Mouse (Mus musculus) layer of hippocampus, adult 9-10 months (tissue): ENCODE measurements around the gene 1700030K09Rik.

Experiments used
- DNase-seq: peaks from one replicate; pipeline ENCODE4 v3.0.0; 2022; ENCODE audit warnings: low spot score

1700030K09Rik gene

DNA sequence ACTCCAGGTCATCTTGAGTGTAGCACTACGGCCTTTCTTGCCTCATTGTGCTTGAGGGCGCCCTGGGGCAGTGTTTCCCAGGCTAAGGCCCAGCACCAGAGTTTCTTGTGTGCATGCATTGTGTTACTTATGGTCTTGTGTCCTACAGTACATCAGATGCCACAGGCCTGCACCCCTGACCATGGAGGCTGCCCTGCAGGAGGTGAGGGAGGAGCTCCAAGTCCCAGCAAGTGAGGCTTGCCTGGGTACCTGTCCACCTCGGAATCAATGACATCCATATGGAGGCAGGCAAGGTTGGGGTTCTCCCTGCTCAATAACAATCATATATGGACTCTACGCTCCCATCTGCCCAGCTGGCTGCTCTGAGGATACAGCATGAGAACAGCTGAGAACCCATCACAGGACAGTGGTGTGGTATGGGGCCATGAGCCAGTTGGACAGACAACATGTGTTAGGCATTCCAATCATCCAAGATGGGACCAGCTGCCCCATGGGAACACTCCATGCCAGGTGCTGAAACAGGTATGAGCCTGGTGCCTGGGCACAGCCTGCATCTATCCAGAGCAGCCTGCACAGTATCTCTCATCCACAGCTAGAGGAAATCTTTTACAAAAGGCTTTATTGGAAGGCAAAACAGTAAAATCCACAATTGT, 16.3 kb downstream of the 1700030K09Rik start:
- no peak for DNase-seq

GRCm38 (mm10) chr8:72464211-72464610, 20.5 kb downstream of the 1700030K09Rik start:
- DNase-seq = no peak

DNA sequence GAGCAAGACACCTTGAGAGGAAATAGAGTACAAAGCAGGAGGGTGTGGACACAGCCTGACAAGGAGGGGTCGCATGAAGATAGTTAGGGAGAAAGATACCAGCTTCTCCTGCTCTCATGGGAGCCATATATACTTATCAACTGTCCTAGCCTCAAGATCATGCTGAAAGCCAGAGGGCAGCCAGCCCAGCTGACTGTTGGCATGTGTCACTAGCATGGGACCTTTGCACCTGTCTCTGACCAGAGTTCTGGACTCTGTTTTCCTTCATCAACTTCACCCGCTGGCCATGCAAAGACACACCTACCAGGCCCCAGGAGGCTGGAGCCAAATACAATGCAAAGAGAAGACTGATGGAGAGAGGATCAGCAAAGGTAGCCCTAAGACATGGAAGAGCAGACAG, 25.6 kb downstream of the 1700030K09Rik start:
- no peak for DNase-seq

DNA sequence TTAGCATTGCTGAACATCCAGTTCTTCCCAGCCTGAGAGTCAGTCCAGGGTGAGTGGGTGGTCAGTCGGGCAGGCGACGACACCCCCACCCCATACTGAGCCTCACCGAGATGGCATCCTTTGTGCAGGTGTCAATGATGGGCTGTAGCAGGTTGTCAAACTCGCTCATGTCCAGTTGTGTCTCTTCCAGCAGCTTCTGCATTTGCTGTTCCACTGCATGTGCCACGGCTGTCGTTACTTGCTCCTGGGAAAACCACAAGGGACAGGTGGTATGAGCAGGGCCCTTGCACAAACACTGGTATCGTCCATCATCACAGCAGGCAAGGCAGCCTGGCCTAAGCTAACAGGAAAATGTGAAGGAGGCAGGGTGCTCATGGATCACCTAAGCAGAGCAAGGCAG, 26.3 kb downstream of the 1700030K09Rik start:
- no peak for DNase-seq

DNA sequence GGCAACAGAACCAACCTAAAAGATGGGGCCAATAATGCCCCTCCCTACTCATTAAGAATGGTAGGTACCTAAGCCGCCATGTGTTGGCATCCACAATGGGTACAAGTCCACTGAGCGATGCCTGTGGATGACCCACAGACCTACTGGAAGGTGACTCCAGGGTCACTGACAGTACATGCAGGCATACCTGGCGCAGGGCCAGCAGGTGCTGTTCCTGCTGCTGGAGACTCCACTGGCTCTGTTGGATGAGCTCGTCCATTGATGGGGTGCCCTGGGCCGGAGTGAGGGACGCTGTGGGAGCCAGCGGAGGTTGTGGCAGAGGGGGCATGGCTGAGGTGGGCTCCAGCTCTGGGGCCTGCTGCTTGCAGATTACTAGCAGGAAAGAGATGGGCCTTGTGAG, 27.0 kb downstream of the 1700030K09Rik start:
- DNase-seq = no peak

- peak; percentile 93 for DNase-seq
Measured at GRCm38 (mm10) chr8:72474826-72475546, 31.3 kb downstream of the 1700030K09Rik start, which contains the start of gene Cherp. Cherp (minus strand) TSS chr8:72475226.

DNA sequence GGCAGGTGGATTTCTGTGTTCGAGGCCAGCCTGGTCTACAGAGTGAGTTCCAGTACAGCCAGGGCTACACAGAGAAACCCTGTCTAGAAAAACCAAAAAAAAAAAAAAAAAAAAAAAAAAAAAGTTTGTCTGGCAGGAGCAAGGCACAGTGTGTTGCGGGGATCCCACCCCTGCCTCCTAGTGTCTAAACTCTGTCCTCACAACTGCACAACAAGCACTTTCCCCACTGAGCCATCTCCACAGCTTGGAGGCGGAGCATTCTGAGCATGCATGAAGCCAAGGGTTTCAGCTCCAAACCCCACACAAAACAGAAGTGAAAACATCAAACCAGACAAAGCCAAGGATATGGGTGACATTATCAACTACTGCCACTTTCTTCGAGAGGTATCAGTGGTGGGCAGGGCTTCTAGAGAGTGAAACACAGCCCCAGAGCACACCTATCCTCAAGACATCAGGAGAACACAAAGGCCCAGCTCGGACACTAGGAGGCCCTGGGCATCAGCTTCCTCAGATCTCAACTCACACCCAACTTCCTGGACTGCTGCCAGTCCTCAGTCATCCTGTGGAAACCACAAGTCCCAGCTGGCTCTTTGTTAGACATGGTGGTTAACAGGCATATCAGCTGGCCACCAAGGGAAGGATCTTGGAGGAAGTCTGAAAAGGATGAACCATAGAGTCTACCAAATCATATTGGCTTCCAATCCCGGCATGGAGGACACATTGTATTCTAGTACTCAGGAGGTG, 41.9 kb downstream of the 1700030K09Rik start:
- DNase-seq = no peak

DNA sequence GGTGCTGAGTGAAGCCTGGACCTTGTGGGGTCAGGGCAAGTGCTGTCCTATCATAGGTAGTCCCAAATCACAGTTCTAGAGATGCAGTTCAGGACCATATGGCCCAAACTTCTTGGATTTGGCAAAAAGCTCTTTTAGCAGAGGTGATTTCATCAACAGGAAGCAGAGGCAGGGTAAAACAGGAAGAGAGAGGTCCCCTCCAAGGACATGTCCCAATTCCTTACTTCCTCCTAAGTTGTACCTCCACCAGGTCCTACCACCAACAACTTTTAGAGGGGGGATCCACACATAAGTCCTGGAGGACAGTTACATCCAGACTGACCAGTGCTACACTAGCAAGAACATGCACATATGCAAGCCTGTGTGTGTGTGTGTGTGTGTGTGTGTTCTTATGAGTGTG, 43.3 kb downstream of the 1700030K09Rik start:
- DNase-seq = no peak

DNA sequence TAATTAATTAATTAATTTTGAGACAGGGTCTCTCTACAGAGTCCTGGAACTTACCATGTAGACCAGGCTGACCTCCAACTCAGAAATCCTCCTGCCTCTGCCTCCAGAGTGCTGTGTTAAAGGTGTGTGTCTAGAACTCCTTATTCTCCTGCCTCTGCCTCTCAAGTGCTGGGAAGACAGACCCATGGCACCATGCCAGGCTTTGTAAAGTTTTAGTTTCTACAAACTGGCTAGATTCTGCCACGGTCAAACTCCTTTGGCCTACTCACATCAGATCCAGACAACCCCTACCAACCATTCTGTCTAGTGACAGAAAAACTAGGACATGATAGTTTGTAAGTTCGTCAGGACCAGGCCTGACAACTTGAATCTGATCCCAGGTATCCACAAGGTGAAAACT, 47.3 kb downstream of the 1700030K09Rik start:
- DNase-seq = no peak

DNA sequence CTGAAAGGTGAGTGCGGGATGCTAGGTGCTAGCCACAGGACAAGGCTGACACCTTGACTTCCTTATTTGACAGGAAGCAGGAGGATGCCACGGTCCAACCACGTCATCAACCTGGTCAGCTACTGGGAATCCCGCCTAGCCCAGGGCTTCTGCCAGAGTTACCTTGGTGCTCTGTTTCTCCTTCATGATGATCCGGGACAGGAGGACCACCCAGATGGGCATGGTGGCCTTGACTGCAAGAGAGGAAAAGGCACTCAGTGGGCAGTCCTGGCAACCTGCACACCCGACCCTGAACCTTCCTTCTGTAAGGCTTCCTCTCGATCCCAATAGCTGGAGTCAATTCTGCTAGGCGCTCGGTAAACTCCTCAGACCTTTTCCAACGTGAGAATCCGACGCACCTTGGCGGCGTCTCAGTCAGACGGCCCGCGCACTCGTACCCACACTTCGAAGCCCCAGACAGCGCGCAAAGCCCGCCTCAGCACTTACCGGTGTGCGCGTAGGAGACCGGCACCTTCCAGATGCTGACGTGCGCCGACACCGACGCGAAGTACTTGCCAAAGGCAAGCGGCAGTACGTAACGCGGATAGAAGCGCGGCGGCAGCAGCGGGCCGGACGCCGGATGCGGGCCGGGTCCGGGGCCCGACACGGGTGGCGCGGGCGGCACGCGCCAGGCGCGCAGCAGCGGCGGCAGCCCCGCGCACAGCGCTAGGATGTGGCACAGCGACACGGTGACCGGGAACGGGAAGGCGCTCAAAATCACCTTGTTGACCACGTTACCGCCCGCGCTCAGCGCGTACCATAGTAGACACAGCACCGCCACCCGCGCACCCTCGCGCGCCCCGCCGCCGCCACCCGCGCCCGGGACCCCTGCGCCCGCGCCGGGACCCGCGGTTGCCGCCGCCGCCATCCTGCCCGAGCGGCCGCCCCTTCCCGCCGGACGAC, 48.3 kb downstream of the 1700030K09Rik start, which contains the start of gene Slc35e1:
TSS of gene Slc35e1 (minus strand) at position 935 of the 942 bp plus-strand sequence.
- no peak for DNase-seq

- peak; percentile 86 for DNase-seq
Measured at GRCm38 (mm10) chr8:72492622-72493081, 49.0 kb downstream of the 1700030K09Rik start.

DNA sequence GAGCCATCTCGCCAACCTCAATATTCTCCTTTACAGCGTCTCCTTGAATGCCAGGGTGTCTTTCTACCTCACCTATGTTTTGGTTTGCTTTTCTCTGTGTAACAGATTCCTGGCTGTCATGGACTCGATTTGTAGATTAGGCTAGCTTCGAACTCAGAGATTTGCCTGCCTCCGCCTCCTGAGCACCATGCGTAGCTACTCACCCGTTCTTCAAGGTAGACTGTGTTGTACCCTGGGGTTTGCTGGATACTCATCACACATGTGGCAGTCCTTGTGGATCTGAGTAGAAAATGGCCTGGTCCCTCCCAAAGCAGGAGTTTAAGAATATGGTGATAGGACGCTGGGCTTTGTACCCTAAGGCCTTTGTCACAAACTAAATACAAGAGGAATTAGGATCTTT, 49.7 kb downstream of the 1700030K09Rik start:
- no peak for DNase-seq

GRCm38 (mm10) chr8:72495411-72496111, 51.9 kb downstream of the 1700030K09Rik start:
- no peak for DNase-seq

GRCm38 (mm10) chr8:72496217-72496616, 52.5 kb downstream of the 1700030K09Rik start:
- no peak for DNase-seq

GRCm38 (mm10) chr8:72497911-72498310, 54.2 kb downstream of the 1700030K09Rik start:
- DNase-seq = no peak

- no peak for DNase-seq
Measured at GRCm38 (mm10) chr8:72498527-72498926, 54.8 kb downstream of the 1700030K09Rik start.

- no peak for DNase-seq
Measured at GRCm38 (mm10) chr8:72499521-72500284, 56.0 kb downstream of the 1700030K09Rik start.

- no peak for DNase-seq
Measured at GRCm38 (mm10) chr8:72500521-72500931, 56.8 kb downstream of the 1700030K09Rik start.

GRCm38 (mm10) chr8:72504137-72504536, 60.5 kb downstream of the 1700030K09Rik start:
- no peak for DNase-seq
